Mouse (Mus musculus): ENCODE results near the gene Ehd2. TPM values are rescaled to one million over a fixed set of nuclear protein-coding genes. Genes with fewer than 3 reads are reported as not detected.

Ehd2 gene
- total RNA-seq, 4 experiments from 2014 or later, result 23.7 to 32.7 (median 28.2) TPM

- no peak for DNase-seq (ENCODE audit: low spot score in 2 of 2)
These were observed 8.5 kb upstream of the Ehd2 start for GRCm38 (mm10) chr7:15975904-15976303.

DNA sequence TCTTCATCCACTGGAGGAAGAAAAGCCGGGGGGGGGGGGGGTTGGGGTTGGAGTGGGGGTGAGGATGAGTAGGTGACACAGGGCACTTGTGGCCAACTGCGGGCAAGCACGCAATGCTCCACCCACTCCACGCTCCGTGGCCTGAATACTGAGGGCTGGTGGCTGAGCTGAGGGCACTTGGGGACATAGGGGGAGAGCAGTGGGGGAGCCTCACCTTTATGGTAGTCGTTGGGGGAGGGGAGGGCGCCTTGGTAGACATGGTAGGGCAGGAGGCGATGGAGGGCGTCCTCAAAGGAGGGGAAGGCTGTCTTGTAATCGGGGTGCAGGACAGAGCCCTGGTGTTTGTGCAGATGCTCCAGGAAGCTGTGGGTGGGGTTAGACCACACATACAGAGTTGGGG, 8.1 kb upstream of the Ehd2 start:
- DNase-seq (ENCODE audit: low spot score in 2 of 2), result no peak

DNA sequence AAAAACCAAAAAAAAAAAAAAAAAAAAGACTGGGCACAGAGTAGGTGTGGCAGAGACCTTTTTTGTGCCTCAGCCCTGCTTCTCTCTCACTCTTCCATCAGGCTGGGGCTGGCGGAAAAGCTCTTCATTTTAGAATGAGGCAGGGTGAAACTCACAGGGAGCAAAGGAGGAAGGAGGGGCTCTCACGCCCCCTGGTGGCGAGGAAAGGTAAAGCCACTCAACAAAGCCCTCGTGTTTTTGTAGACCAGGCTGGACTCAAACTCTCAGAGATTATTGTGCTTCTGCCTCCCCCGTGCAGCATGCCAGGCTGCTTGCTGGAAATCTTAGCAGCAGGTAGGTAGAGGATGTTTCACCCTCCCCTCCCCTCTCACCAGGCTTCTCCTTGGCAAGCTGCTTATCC, 7.3 kb upstream of the Ehd2 start:
- peak in 1 of 2 experiments; percentile 53 for DNase-seq (ENCODE audit: low spot score in 2 of 2)

DNA sequence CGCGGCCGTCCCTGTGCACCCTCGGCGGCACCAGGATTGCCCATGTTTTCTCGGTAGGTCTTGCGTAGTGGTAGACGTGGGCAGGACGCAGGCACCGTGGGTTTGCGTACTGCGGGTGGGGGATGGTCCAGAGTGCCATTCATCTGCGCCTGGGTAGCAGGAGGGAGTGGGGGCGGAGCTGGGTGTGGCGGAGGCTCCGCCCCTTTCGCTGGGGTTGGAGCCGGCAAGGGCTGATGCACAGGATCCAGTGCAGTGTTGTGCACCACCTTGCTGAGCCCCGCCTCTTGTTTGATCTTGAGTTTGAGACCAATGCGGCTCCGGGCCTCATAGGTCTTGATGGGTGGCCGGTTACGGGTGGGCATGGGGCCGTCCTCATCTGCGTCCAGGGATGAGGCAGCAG, 4.9 kb upstream of the Ehd2 start:
- no peak for DNase-seq (ENCODE audit: low spot score in 2 of 2)

GRCm38 (mm10) chr7:15969674-15970073, 2.3 kb upstream of the Ehd2 start:
- DNase-seq (ENCODE audit: low spot score in 2 of 2), result no peak

DNA sequence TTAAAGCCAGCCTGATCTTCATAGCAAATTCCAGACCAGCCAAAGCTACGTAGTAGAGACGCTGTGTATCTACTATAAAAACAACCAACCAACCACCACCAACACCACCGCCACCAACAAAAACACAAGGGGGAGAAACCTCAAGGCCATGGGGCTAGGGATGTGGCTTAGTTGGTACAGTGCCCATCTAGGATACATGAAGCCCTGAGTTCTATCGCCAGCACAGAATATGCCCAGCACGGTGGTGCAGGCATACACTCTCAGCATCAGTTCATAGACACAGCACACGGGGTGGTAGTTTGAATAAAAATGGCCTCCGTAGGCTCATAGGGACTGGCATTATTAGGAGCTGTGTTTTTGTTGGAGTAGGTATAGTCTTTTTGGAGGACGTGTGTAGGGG, 955 bp upstream of the Ehd2 start:
- DNase-seq (ENCODE audit: low spot score in 2 of 2), result no peak

GRCm38 (mm10) chr7:15966489-15966888, 878 bp downstream of the Ehd2 start:
- no peak for DNase-seq (ENCODE audit: low spot score in 2 of 2)

- no peak for DNase-seq (ENCODE audit: low spot score in 2 of 2)
These were observed 3.3 kb downstream of the Ehd2 start for GRCm38 (mm10) chr7:15963798-15964652.

GRCm38 (mm10) chr7:15962311-15963288, 4.8 kb downstream of the Ehd2 start:
- DNase-seq (ENCODE audit: low spot score in 2 of 2), result peak; percentile 86 to 90

GRCm38 (mm10) chr7:15961798-15962197, 5.6 kb downstream of the Ehd2 start:
- no peak for DNase-seq (ENCODE audit: low spot score in 2 of 2)

- no peak for DNase-seq (ENCODE audit: low spot score in 2 of 2)
These were observed 6.1 kb downstream of the Ehd2 start for GRCm38 (mm10) chr7:15961239-15961638.

- DNase-seq (ENCODE audit: low spot score in 2 of 2), result no peak
These were observed 6.7 kb downstream of the Ehd2 start for GRCm38 (mm10) chr7:15960691-15961090.

DNA sequence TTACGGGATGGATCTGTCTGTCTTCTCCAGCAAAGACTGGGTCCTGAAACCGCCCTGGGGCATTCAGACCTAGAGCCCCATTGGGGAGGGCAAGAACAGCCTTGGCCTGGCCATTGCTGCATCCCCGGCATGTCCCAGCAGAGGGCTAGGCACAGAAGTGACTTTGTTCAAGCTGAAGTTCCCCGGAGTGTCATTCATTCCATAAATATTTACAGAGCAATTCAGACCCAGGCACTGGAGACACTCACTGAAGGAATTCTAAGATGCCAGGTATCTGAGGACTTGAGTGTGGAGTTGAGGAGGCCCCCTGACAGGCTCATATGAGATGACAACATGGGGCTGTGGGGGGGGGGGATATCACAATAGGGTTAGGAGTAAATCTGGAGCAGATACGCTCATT, 11.2 kb downstream of the Ehd2 start:
- no peak for DNase-seq (ENCODE audit: low spot score in 2 of 2)

DNA sequence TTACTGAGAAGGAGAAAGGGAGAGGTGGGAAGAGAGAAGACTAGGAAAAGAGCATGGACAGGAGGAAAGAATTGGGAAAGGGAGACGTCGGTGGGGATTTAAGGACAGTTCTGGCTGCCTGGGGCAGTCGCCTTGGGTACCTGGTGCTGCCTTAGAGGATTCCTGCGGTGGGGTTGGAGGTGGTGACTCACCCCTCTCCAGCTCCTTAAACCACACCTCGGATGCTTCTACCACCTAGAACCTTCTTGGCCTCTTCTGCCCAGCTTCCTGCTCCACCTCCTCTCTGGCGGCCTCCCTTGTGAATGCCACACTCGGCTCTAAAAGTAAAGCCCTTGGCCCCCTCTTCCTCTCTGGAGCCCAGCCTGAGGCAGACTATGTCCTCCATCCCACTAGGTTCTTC, 11.9 kb downstream of the Ehd2 start:
- DNase-seq (ENCODE audit: low spot score in 2 of 2), result no peak

- no peak for DNase-seq (ENCODE audit: low spot score in 2 of 2)
These were observed 12.4 kb downstream of the Ehd2 start for GRCm38 (mm10) chr7:15954978-15955443.

GRCm38 (mm10) chr7:15954436-15954835, 12.9 kb downstream of the Ehd2 start:
- DNase-seq (ENCODE audit: low spot score in 2 of 2), result no peak

- DNase-seq (ENCODE audit: low spot score in 2 of 2), result no peak
These were observed 13.9 kb downstream of the Ehd2 start for GRCm38 (mm10) chr7:15953307-15954074.

DNA sequence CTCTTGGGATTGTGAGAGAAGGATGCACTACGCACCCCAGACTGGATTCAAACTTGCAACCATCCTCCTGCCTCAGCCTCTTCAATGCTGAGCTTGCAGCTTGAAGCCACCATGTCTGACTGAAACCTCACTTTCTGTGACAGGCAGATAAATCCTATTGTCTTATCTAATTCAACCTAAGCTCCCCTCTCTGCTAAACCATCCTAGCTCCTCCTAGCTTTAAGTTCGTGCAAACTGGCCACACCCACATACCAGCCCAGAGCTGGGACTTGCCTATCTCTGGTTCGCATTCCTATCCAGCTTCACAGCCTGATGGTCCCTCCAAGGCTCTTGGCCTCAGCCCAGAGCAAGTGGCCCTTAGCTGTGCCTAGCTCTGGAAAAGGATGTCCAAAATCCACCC, 15.0 kb downstream of the Ehd2 start:
- DNase-seq (ENCODE audit: low spot score in 2 of 2), result no peak

DNA sequence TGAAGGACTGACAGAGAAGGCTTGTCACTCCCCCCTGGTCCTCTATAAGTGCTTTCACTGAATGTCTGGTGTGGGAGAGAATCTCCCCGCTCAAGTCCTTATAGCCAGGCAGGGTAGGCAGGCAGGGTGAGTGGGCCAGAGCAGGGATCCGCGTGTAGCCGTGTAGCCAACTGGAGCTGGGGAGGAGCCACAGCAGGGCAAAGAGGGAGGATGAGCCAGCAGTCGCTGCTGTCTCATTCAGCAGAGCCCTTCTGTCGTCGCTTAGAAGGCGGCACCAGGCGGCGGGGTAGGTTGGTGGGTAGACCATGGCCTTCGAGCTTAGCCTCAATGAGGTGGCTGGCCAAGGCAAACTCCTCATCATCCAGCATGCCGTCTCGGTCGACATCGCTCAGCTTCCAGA, 17.4 kb downstream of the Ehd2 start:
- no peak for DNase-seq (ENCODE audit: low spot score in 2 of 2)

- no peak for DNase-seq (ENCODE audit: low spot score in 2 of 2)
These were observed 18.1 kb downstream of the Ehd2 start for GRCm38 (mm10) chr7:15949216-15949790.

DNA sequence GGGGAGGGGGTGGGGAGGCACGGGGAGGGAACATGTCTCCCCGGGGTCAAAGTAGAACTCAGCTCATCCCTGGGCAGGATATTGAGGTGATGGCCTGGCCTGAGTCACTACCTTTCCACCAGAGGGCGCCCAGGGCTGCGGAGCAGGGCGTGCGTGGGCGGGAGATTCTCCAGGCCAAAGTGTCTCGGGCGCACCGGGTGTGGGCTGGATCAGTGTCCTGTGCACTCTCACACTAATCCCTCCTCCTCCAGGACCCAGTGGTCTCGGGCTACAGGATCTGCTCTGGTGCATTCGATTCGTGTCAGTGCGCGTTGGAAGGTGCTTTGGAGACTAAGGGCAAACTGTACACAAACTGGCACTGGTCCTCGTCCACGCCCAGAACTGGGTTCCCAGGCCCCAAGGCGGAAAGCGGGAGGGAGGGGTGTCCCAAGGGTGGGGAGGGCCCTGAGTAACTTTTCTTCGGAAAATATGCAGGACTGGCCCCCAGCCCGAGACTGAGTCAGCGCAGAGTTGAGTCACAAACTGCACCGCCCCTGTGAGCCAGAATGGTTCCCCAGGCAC, 18.9 kb downstream of the Ehd2 start:
- peak; percentile 88 to 90 for DNase-seq (ENCODE audit: low spot score in 2 of 2)
